Mouse (Mus musculus) CD4-positive, CD25-positive, alpha-beta regulatory T cell, adult 9 weeks (primary cell): ENCODE results near the gene Lcn2. TPM values are rescaled to one million over a fixed set of nuclear protein-coding genes. Genes with fewer than 3 reads are reported as not detected.

Experiments
- polyA plus RNA-seq: library from polyadenylated mRNA; unstranded; fragments of 100-300 nt; shearing (Covaris generic); gene quantifications from one replicate; pipeline ENCODE4 v1.2.1, GENCODE M21; 2017

Lcn2 gene
- not detected for polyA plus RNA-seq

DNA sequence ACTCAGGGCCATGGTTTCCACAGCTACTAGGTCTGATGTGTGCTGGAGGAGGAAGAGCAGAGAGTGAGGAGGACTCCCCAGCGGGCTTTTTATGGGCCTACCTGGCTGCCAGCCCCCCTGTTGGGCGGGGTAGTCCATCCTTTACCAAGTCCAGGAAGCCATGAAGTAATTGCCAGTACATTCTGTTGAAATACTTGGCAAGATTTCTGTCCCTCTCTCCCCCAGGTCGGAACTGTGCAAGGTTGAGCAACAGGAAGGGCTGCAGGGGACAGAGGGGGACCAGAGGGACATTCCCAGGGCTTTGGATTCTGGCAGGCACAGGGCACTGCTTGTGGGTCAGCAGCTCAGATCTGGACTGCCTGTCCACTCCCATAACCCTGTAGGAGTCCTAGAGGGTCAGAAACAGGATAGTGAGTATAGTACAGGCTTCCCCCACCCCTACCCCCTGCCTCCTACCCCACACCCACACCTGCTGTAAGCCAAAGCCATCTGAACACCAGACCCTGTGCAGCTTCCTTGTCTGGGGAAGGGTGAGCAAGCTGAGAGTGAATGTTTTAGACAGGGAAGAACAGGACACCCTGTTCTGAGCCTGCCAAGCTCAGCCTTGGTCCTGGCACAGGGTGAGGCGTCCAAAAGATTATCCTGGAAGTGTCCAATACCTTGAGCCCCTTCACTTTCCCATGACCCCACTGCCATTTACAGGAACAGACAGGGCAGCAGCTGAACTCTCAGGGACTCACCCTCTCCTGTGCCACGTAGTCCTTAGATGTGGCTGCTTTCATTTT, at the start of gene Lcn2:
Lcn2 (minus strand) TSS at position 547 of the 785 bp plus-strand sequence.

DNA sequence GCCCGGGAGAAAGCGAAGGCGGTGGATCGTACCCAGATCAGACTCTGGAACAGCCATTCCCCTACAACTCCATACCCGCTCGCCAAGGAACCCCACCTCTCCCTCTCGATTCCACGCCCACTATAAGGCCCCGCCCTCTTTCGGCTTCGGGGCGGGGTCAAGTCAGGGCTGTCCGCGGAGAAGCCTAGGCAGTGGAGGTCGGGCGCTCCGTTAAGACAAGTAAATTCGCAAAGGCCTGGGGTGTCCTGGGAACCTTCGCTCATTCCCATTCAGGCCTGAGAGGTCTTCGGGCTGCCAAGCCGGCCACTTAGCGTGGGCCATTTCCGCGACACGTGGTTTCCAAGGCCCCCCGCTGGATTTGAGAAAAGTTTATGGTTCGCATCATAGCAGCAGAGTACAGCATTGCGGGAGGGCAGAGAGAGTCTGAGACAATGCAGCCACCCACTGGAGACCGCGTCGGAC, 7.5 kb upstream of the Lcn2 start, which contains the start of gene Ptges2:
Ptges2 (plus strand) TSS at position 413 of the 462 bp plus-strand sequence.

DNA sequence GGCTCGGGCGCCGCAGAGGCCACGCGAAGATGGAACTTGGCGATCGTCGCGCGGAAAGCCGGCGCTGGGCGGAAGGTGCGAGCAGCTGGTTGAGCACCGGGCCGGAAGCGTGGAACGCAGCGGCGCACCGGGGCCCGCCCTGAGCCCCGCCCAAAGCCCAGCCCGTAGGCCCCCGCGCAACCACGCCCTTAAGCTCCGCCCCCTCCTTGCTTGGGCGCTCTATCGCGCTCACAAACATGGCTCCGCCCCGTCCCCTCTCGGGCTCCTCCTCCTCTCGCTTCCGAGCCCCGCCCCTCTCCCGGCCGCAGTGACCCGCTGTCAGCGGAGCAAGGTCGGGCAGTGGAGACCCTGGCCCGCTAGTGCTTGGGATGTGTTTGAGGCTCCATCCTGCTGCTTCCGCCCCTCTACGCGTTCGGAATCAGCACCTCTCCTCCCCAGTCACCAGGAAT, 6.3 kb downstream of the Lcn2 start, which contains the start of gene 1110008P14Rik:
1110008P14Rik (minus strand) TSS at position 164 of the 449 bp plus-strand sequence.

GRCm38 (mm10) chr2:32353007-32353542, 35.0 kb downstream of the Lcn2 start, which contains the start of gene Dnm1:
Gene Dnm1, minus strand, starts transcription at chr2:32353338.

DNA sequence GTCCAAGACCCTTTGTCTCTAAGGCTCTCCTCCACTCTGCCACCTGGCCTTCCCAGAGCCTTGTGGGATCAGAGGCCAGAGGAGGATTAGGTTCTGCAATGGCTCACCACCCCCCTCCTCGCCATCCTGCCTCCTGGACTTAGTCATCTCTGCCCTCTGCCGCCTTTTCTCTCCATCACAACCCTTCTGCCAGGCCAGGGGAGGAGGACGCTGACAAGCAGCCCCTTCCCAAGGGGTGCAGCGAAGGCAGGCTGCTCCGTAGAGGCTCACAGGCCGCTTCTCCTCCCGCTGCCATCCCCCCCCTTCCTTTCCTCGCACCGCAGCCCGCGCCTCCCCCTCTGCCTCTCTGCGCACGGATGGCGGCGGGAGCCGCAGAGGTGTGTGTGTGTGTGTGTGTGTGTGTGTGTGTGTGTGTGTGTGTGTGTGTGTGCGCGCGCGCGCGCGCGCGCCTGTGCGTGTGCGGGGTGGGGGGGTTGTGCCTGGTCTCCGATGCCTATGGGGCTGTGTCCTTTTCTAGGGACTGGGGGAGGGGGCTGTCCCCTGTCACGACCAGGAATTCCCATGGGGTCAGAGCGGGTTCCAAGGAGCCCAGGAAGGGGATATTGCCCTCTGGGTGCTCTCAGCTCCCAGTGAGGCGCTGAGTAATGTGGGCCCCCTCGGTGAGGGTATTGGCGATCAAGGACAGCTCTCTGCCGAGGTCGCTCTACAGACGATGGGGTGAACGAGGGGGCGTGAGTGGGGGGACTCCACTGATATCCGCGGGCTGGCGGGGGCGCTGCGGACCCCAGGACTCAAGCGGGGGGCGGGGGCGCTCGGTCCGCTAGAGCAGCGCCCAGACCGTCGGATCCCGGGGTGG, 35.7 kb downstream of the Lcn2 start, which contains the start of gene Ciz1:
Ciz1 (plus strand) TSS at position 177 of the 856 bp plus-strand sequence.

Other genes starting within 250 kb of the Lcn2 start
- gene Prrc2b, start 237.2 kb downstream of the Lcn2 start, polyA plus RNA-seq = 12.7 TPM
- 10.4 TPM for gene Pomt1, start 151.7 kb downstream of the Lcn2 start, polyA plus RNA-seq
- gene Uck1, start 128.1 kb downstream of the Lcn2 start, polyA plus RNA-seq = 70.0 TPM
- 47.4 TPM for gene Golga2, start 100.9 kb downstream of the Lcn2 start, polyA plus RNA-seq
- 302 TPM for gene Swi5, start 100.2 kb downstream of the Lcn2 start, polyA plus RNA-seq
- 160 TPM for gene Ciz1, start 35.9 kb downstream of the Lcn2 start, polyA plus RNA-seq
- gene Dnm1, start 34.9 kb downstream of the Lcn2 start, polyA plus RNA-seq = not detected
- 88.4 TPM for gene 1110008P14Rik, start 6.3 kb downstream of the Lcn2 start, polyA plus RNA-seq
- gene Ptges2, start 7.6 kb upstream of the Lcn2 start, polyA plus RNA-seq = 2.1 TPM
- 9.3 TPM for gene Naif1, start 62.2 kb upstream of the Lcn2 start, polyA plus RNA-seq
- gene Slc25a25, start 63.2 kb upstream of the Lcn2 start, polyA plus RNA-seq = 3.6 TPM
- 67.8 TPM for gene Fam102a, start 147.1 kb upstream of the Lcn2 start, polyA plus RNA-seq
- 161 TPM for gene Dpm2, start 182.6 kb upstream of the Lcn2 start, polyA plus RNA-seq
- gene Pip5kl1, start 186.5 kb upstream of the Lcn2 start, polyA plus RNA-seq = not detected
- gene 9430097D07Rik, start 187.4 kb upstream of the Lcn2 start, polyA plus RNA-seq = not detected
- gene St6galnac4, start 198.8 kb upstream of the Lcn2 start, polyA plus RNA-seq = 57.7 TPM
- gene St6galnac6, start 211.5 kb upstream of the Lcn2 start, polyA plus RNA-seq = 3.9 TPM
- not detected for gene Ak1, start 233.5 kb upstream of the Lcn2 start, polyA plus RNA-seq